Mouse (Mus musculus) colon, adult 2 months (tissue): ENCODE measurements around the gene Olfr1443. TPM values are rescaled to one million over a fixed set of nuclear protein-coding genes. Genes with fewer than 3 reads are reported as not detected.

ENCODE experiments used
- polyA plus RNA-seq: library from polyadenylated mRNA; depleted of rRNA; stranded (reverse); fragments of >200 nt; gene quantifications from 2 replicates; pipeline ENCODE4 v1.2.3, GENCODE M21; 2012; rRNA removed

Gene Olfr1443
- not detected in 2 replicates for polyA plus RNA-seq

GRCm38 (mm10) chr19:12677812-12678211 is at the start of gene Olfr1443:
Gene Olfr1443 (plus strand): TSS chr19:12678112.

GRCm38 (mm10) chr19:12633176-12633575 is 44.7 kb upstream of the Olfr1443 start, which contains the start of gene Glyat:
Gene Glyat (plus strand): TSS chr19:12633308.

GRCm38 (mm10) chr19:12670139-12670538 is 7.8 kb upstream of the Olfr1443 start, which contains the start of gene Olfr1442:
Gene Olfr1442 (plus strand): TSS chr19:12670439.

GRCm38 (mm10) chr19:12695590-12695989 is 17.7 kb downstream of the Olfr1443 start, which contains the start of gene Keg1:
Gene Keg1 (plus strand): TSS chr19:12695786.

Other genes starting within 250 kb of the Olfr1443 start
- gene Mpeg1, start 217.3 kb upstream of the Olfr1443 start, polyA plus RNA-seq = 2.8 and 3.4 TPM in 2 replicates
- gene Dtx4, start 176.7 kb upstream of the Olfr1443 start, polyA plus RNA-seq = 9.6 TPM in 2 replicates
- 0.33 and 0.69 TPM in 2 replicates for gene Fam111a, start 132.4 kb upstream of the Olfr1443 start, polyA plus RNA-seq
- gene Gm4952, start 78.1 kb upstream of the Olfr1443 start, polyA plus RNA-seq = 0.06 TPM in 1 of 2 replicates, not detected in the other
- not detected in 2 replicates for gene Glyat, start 44.8 kb upstream of the Olfr1443 start, polyA plus RNA-seq
- gene Olfr1442, start 7.7 kb upstream of the Olfr1443 start, polyA plus RNA-seq = not detected in 2 replicates
- 0.10 TPM in 1 of 2 replicates, not detected in the other for gene Keg1, start 17.7 kb downstream of the Olfr1443 start, polyA plus RNA-seq
- gene Cntf, start 87.5 kb downstream of the Olfr1443 start, polyA plus RNA-seq = 0.27 TPM in 1 of 2 replicates, not detected in the other
- gene Zfp91, start 118.0 kb downstream of the Olfr1443 start, polyA plus RNA-seq = 11.1 and 11.5 TPM in 2 replicates
- gene Lpxn, start 118.1 kb downstream of the Olfr1443 start, polyA plus RNA-seq = 2.3 and 2.5 TPM in 2 replicates
- gene Gm5244, start 168.6 kb downstream of the Olfr1443 start, polyA plus RNA-seq = not detected in 2 replicates
- gene Olfr1444, start 179.2 kb downstream of the Olfr1443 start, polyA plus RNA-seq = not detected in 2 replicates
- gene Olfr1445, start 205.7 kb downstream of the Olfr1443 start, polyA plus RNA-seq = not detected in 2 replicates
- gene Olfr1446, start 215.4 kb downstream of the Olfr1443 start, polyA plus RNA-seq = not detected in 2 replicates
- not detected in 2 replicates for gene Olfr1447, start 225.6 kb downstream of the Olfr1443 start, polyA plus RNA-seq
- gene Olfr1448, start 246.3 kb downstream of the Olfr1443 start, polyA plus RNA-seq = not detected in 2 replicates